Mouse (Mus musculus) heart, embryonic 16.5 days (tissue): ENCODE results near the gene Gata2. TPM values are rescaled to one million over a fixed set of nuclear protein-coding genes. Genes with fewer than 3 reads are reported as not detected.

Experiments
- ATAC-seq: fragments of 200-750 bp; cut with Nextera tagmentation; replicated peaks from 2 replicates; pipeline ENCODE4 v1.8.0; 2017; ENCODE audit warnings: moderate number of reproducible peaks; ENCODE audit not compliant: insufficient read depth, low FRiP score; ENCODE audit errors: extremely low read depth
- H3K27ac ChIP-seq: fragments of 300-500 bp; sonication (generic); 2 replicates; pipeline ENCODE4 v1.5.1; 2014; ENCODE audit warnings: mild to moderate bottlenecking, low read length, control low read depth, moderate library complexity
- H3K27me3 ChIP-seq: fragments of 300-500 bp; sonication (generic); 2 replicates; pipeline ENCODE4 v1.6.1; 2014; ENCODE audit warnings: low read length, mixed read lengths; ENCODE audit not compliant: control insufficient read depth, insufficient read depth
- H3K36me3 ChIP-seq: fragments of 300-500 bp; sonication (generic); 2 replicates; pipeline ENCODE4 v1.6.1; 2014; ENCODE audit not compliant: control insufficient read depth, insufficient read depth
- H3K4me1 ChIP-seq: fragments of 300-500 bp; sonication (generic); 2 replicates; pipeline ENCODE4 v1.6.1; 2014; ENCODE audit warnings: low read length, mixed read lengths; ENCODE audit not compliant: control insufficient read depth, insufficient read depth
- H3K4me2 ChIP-seq: fragments of 300-500 bp; sonication (generic); 2 replicates; pipeline ENCODE4 v1.6.1; 2014; ENCODE audit warnings: low read depth, mild to moderate bottlenecking, control low read depth, low read length
- H3K4me3 ChIP-seq: fragments of 300-500 bp; sonication (generic); 2 replicates; pipeline ENCODE4 v1.5.1; 2014; ENCODE audit warnings: mild to moderate bottlenecking, control low read depth, low read length
- H3K9ac ChIP-seq: fragments of 300-500 bp; sonication (generic); 2 replicates; pipeline ENCODE4 v1.6.1; 2014; ENCODE audit warnings: low read length, control low read depth
- H3K9me3 ChIP-seq: fragments of 300-500 bp; sonication (generic); replicated peaks from 2 replicates; pipeline ENCODE4 v1.6.1; 2016; ENCODE audit warnings: low read length; ENCODE audit not compliant: control insufficient read depth
- WGBS: fragments of 180-500 bp; shearing (Covaris S2); extraction: QIAGEN DNeasy Blood & Tissue Kit; methylation state at CpG from one replicate; pipeline ENCODE4 v1.1.7; 2014; 5-methylcytosine and 5-hydroxymethylcytosine counted together
- polyA plus RNA-seq: library from polyadenylated mRNA; unstranded; fragments of >200 nt; fragmentation: Nextera tagmentation; extraction: Ambion mirVana; gene quantifications from 2 replicates; pipeline ENCODE4 v1.2.1, GENCODE M21; 2015

Gata2 gene
- polyA plus RNA-seq, 1 experiment from 2014 or later: 15.5 TPM

DNA sequence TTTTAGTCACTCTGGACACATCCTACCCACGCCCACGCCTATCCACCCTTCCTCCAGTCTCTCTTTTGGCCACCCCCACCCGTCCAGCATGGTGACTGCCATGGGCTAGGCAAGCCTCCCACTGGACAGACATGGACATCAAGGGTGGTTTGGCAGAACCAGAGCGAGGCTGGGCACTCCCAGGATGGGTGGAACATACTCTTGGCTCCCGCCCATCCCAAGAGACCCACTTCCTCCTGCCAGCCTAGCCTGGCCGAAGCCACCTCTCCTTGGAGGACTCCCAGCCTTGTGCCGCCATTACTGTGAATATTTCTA, 11.7 kb downstream of the Gata2 start:
- H3K27ac ChIP-seq: no peak overlapping the region
- H3K4me3 ChIP-seq: no peak overlapping the region
- peaks cover 9% of the 10 kb centered on the region; the same call in 1 of the 2 replicates for H3K4me1 ChIP-seq
- ATAC-seq: no peak
- H3K27me3 ChIP-seq: peaks cover 57% of the 10 kb centered on the region
- no peak overlapping the region for H3K4me2 ChIP-seq
- H3K9ac ChIP-seq: no peak overlapping the region
- 44% methylated on average over 7 of the region's 7 CpGs for WGBS
- H3K9me3 ChIP-seq: no peaks in the 10 kb centered on the region
- H3K36me3 ChIP-seq: no peaks in the 10 kb centered on the region

- Histone ChIP-seq H3K4me1 (peaks cover 9% of the 10 kb centered on the region; the same call in 1 of the 2 replicates), H3K27ac (no peak overlapping the region), H3K4me2 (no peak overlapping the region), H3K9me3 (no peaks in the 10 kb centered on the region), H3K36me3 (no peaks in the 10 kb centered on the region), H3K9ac (no peak overlapping the region), H3K4me3 (no peak overlapping the region), H3K27me3 (peaks cover 51% of the 10 kb centered on the region)
- no peak for ATAC-seq
- 34% methylated on average over 9 of the region's 9 CpGs for WGBS
Measured at GRCm38 (mm10) chr6:88205937-88206336, 12.2 kb downstream of the Gata2 start.

GRCm38 (mm10) chr6:88206566-88206965, 12.9 kb downstream of the Gata2 start:
- H3K9ac ChIP-seq: no peak overlapping the region
- H3K27ac ChIP-seq: no peak overlapping the region
- H3K9me3 ChIP-seq: no peaks in the 10 kb centered on the region
- no peak overlapping the region for H3K4me2 ChIP-seq
- no peak overlapping the region for H3K4me3 ChIP-seq
- no peaks in the 10 kb centered on the region for H3K36me3 ChIP-seq
- ATAC-seq: no peak
- H3K27me3 ChIP-seq: peaks cover 45% of the 10 kb centered on the region
- WGBS: 51% methylated on average over 7 of the region's 7 CpGs
- peaks cover 9% of the 10 kb centered on the region; the same call in 1 of the 2 replicates for H3K4me1 ChIP-seq

DNA sequence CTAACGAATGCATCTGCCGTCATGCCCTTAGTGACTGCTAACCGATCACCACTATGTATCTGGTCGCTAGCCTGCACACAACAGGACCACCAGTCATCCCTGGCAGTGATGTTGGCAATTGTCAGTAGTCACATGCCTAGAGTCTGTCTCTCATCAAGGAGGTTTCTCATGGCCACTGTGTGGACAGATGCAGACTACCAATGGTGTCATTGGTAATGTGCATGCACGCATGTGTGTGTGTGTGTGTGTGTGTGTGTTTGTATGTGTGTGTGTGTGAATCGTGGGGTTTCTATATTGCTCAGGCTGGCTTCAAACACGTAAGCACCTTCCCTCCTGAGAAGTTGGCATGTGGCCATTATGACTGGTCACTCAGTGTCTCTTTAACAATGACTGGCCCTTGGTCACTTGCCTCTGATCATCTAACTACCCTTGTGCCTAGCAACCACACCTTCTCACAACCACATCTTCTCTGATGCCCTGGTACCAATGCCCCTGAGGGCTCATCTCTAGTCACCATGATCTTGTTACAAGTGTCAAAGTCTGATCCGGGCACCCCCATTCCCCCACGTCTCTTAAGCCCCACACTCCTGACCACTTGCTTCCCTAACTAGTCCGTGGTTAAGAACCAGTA, 13.8 kb downstream of the Gata2 start:
- Histone ChIP-seq H3K4me1 (peaks cover 9% of the 10 kb centered on the region; the same call in 1 of the 2 replicates), H3K27ac (no peak overlapping the region), H3K27me3 (peaks cover 35% of the 10 kb centered on the region), H3K36me3 (no peaks in the 10 kb centered on the region), H3K4me3 (no peak overlapping the region), H3K4me2 (no peak overlapping the region), H3K9me3 (no peaks in the 10 kb centered on the region), H3K9ac (no peak overlapping the region)
- no peak for ATAC-seq
- WGBS: 81% methylated on average over 10 of the region's 10 CpGs

- Histone ChIP-seq H3K36me3 (no peaks in the 10 kb centered on the region), H3K4me1 (peaks cover 7% of the 10 kb centered on the region; the same call in 1 of the 2 replicates), H3K9me3 (no peaks in the 10 kb centered on the region), H3K4me3 (no peak overlapping the region), H3K4me2 (no peak overlapping the region), H3K9ac (no peak overlapping the region), H3K27me3 (peaks cover 33% of the 10 kb centered on the region), H3K27ac (no peak overlapping the region)
- 86% methylated on average over 3 of the region's 3 CpGs for WGBS
- ATAC-seq: no peak
Measured at GRCm38 (mm10) chr6:88208321-88208720, 14.6 kb downstream of the Gata2 start.

DNA sequence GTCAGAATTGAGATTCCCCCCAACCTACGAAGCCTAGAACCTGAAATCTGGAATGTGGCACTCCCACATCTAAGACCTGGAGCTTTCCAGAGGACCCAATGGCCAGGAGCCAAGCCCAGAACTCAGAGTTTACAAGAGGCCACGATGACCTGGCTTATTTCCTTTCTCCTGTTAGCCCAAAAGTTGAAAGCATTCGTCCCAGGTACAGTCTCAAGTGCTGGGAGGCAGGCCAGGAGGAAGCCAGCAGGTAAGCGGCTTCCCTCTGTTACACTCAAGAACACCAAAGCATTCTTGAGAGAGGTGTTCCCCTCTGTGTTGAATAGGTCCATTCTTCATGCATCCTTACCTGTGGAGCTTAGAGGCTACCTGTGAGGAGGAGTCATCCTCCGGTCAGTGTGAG, 15.8 kb downstream of the Gata2 start:
- Histone ChIP-seq H3K27me3 (peaks cover 26% of the 10 kb centered on the region), H3K4me3 (no peak overlapping the region), H3K9me3 (no peaks in the 10 kb centered on the region), H3K4me1 (0 out of 2 replicates have a peak, but pooled peaks cover 2% of the 10 kb centered on the region), H3K4me2 (no peak overlapping the region), H3K27ac (no peak overlapping the region), H3K36me3 (no peaks in the 10 kb centered on the region), H3K9ac (no peak overlapping the region)
- ATAC-seq: no peak
- 73% methylated on average over 5 of the region's 5 CpGs for WGBS

DNA sequence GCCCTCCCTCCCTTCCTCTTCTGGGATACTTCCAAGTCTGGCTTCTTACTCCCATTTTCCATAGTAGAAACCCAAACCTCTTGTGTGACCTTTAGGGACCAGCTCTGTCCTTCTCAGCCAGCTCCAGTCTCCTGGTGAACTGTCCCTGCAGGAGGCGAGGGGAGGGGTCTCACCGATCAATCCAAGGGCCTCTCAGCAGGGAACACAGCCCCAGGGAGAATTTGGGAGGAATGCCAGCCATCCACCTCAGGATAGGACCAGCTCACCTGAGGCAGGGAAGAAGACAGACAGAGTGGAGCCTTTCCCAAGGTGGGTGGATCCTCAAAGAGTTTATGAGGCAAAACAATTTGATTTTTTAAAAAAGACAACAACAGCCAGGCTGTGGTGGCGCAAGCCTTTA, 16.5 kb downstream of the Gata2 start:
- no peak overlapping the region for H3K4me3 ChIP-seq
- 60% methylated on average over 3 of the region's 3 CpGs for WGBS
- ATAC-seq: no peak

GRCm38 (mm10) chr6:88215797-88216196, 22.1 kb downstream of the Gata2 start:
- 51% methylated on average over 6 of the region's 6 CpGs for WGBS
- no peaks in the 10 kb centered on the region for H3K27me3 ChIP-seq
- H3K4me1 ChIP-seq: no peaks in the 10 kb centered on the region
- no peak overlapping the region for H3K9ac ChIP-seq
- ATAC-seq: no peak
- H3K4me3 ChIP-seq: no peak overlapping the region
- H3K4me2 ChIP-seq: no peak overlapping the region
- no peak overlapping the region for H3K27ac ChIP-seq
- 0 out of 2 replicates have a peak, but pooled peaks cover 2% of the 10 kb centered on the region for H3K9me3 ChIP-seq
- no peaks in the 10 kb centered on the region for H3K36me3 ChIP-seq

More for the DNA sequence above, 16.5 kb downstream of the Gata2 start:
- H3K27me3 ChIP-seq: peaks cover 19% of the 10 kb centered on the region
- no peaks in the 10 kb centered on the region for H3K9me3 ChIP-seq
- H3K27ac ChIP-seq: no peak overlapping the region
- no peaks in the 10 kb centered on the region for H3K36me3 ChIP-seq
- H3K9ac ChIP-seq: no peak overlapping the region
- no peaks in the 10 kb centered on the region for H3K4me1 ChIP-seq
- no peak overlapping the region for H3K4me2 ChIP-seq

DNA sequence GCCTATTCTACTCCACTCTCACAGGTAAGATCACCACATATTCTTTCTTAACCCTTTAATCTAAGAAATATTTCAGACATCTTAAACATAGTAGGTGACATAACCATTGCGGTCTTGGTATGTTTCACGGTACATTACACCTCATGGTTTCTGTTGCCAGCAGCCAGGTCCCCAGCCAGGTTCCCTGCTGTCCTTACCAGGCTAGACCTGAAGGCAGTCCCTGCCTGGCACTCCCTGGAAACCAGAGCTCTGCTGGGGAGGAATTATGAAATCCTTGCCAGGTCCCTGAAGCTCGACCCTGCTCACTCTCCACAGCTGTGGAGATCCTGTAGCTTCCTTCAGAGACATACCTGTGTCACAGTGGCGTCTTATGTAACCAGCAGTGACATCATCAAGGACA, 22.5 kb downstream of the Gata2 start:
- Histone ChIP-seq H3K27me3 (no peaks in the 10 kb centered on the region; the same call in 1 of the 2 replicates), H3K4me3 (no peak overlapping the region), H3K4me2 (no peak overlapping the region), H3K27ac (no peak overlapping the region), H3K9me3 (0 out of 2 replicates have a peak, but pooled peaks cover 2% of the 10 kb centered on the region), H3K9ac (no peak overlapping the region), H3K4me1 (no peaks in the 10 kb centered on the region), H3K36me3 (no peaks in the 10 kb centered on the region)
- no peak for ATAC-seq
- WGBS: 70% methylated on average over 4 of the region's 4 CpGs
